Mouse (Mus musculus): Measurements from ENCODE around the gene Fam20a.

DNA sequence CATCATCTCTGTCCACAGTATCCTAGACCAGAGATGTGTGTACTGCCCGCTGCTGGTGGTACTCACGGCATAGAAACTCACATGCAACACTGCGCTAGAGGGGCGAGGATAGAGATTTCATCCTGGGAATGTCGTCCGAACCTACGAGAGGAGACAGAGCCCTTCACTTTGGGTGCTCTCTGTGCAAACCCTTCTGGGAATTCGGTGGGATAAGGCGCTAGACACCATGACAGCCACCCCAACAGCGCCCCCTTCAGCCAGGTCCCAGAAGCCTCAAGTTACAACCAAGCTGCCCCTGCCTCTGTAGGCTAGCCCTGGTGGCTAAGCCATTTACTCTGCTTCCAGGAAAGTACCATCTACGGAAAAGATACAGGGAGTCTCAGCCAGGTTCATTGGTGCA, 47.5 kb downstream of the Fam20a start:
- TF ChIP-seq EP300 (IDR thresholded peaks at IDR 0.05; ENCODE audit: low read depth) (no peak), CTCF (IDR thresholded peaks at IDR 0.05; ENCODE audit: low read depth) (peak; percentile 30)

All from liver, postnatal 0 days (tissue).